Mouse (Mus musculus): ENCODE measurements around the gene Vsnl1. TPM values are rescaled to one million over a fixed set of nuclear protein-coding genes. Genes with fewer than 3 reads are reported as not detected.

The Vsnl1 gene
- polyA plus RNA-seq, 1 experiment, result 36.7 TPM

- no peak for DNase-seq (ENCODE audit: low read depth)
- TF ChIP-seq POLR2A (IDR thresholded peaks at IDR 0.05; ENCODE audit: borderline replicate concordance, extremely low read depth, insufficient read depth, insufficient read length, poor library complexity, severe bottlenecking), result no peak
- no peak for TF ChIP-seq CTCF (IDR thresholded peaks at IDR 0.05; ENCODE audit: borderline replicate concordance, extremely low read depth, insufficient read depth, insufficient read length)
These were observed 3.3 kb downstream of the Vsnl1 start for GRCm38 (mm10) chr12:11433126-11433525.

GRCm38 (mm10) chr12:11427396-11427795 lies 9.0 kb downstream of the Vsnl1 start:
- DNase-seq (ENCODE audit: low read depth), result no peak
- no peak for TF ChIP-seq CTCF (IDR thresholded peaks at IDR 0.05; ENCODE audit: borderline replicate concordance, extremely low read depth, insufficient read depth, insufficient read length)
- no peak for TF ChIP-seq POLR2A (IDR thresholded peaks at IDR 0.05; ENCODE audit: borderline replicate concordance, extremely low read depth, insufficient read depth, insufficient read length, poor library complexity, severe bottlenecking)

- TF ChIP-seq CTCF (IDR thresholded peaks at IDR 0.05; ENCODE audit: borderline replicate concordance, extremely low read depth, insufficient read depth, insufficient read length) (no peak), POLR2A (IDR thresholded peaks at IDR 0.05; ENCODE audit: borderline replicate concordance, extremely low read depth, insufficient read depth, insufficient read length, poor library complexity, severe bottlenecking) (no peak)
- no peak for DNase-seq (ENCODE audit: low read depth)
These were observed 18.3 kb downstream of the Vsnl1 start for GRCm38 (mm10) chr12:11418112-11418511.

GRCm38 (mm10) chr12:11407679-11408078 lies 28.7 kb downstream of the Vsnl1 start:
- peak; percentile 17 for DNase-seq (ENCODE audit: low read depth)
- TF ChIP-seq CTCF (IDR thresholded peaks at IDR 0.05; ENCODE audit: borderline replicate concordance, extremely low read depth, insufficient read depth, insufficient read length), result no peak
- TF ChIP-seq POLR2A (IDR thresholded peaks at IDR 0.05; ENCODE audit: borderline replicate concordance, extremely low read depth, insufficient read depth, insufficient read length, poor library complexity, severe bottlenecking), result no peak

- TF ChIP-seq CTCF (IDR thresholded peaks at IDR 0.05; ENCODE audit: borderline replicate concordance, extremely low read depth, insufficient read depth, insufficient read length) (no peak), POLR2A (IDR thresholded peaks at IDR 0.05; ENCODE audit: borderline replicate concordance, extremely low read depth, insufficient read depth, insufficient read length, poor library complexity, severe bottlenecking) (no peak)
- no peak for DNase-seq (ENCODE audit: low read depth)
These were observed 37.6 kb downstream of the Vsnl1 start for GRCm38 (mm10) chr12:11398791-11399190.

- DNase-seq (ENCODE audit: low read depth), result no peak
- TF ChIP-seq POLR2A (IDR thresholded peaks at IDR 0.05; ENCODE audit: borderline replicate concordance, extremely low read depth, insufficient read depth, insufficient read length, poor library complexity, severe bottlenecking) (no peak), CTCF (IDR thresholded peaks at IDR 0.05; ENCODE audit: borderline replicate concordance, extremely low read depth, insufficient read depth, insufficient read length) (no peak)
These were observed 39.4 kb downstream of the Vsnl1 start for GRCm38 (mm10) chr12:11397029-11397428.

- TF ChIP-seq CTCF (IDR thresholded peaks at IDR 0.05; ENCODE audit: borderline replicate concordance, extremely low read depth, insufficient read depth, insufficient read length), result no peak
- TF ChIP-seq POLR2A (IDR thresholded peaks at IDR 0.05; ENCODE audit: borderline replicate concordance, extremely low read depth, insufficient read depth, insufficient read length, poor library complexity, severe bottlenecking), result no peak
These were observed 40.9 kb downstream of the Vsnl1 start for GRCm38 (mm10) chr12:11395470-11395869.

GRCm38 (mm10) chr12:11392525-11392924 lies 43.9 kb downstream of the Vsnl1 start:
- TF ChIP-seq POLR2A (IDR thresholded peaks at IDR 0.05; ENCODE audit: borderline replicate concordance, extremely low read depth, insufficient read depth, insufficient read length, poor library complexity, severe bottlenecking) (no peak), CTCF (IDR thresholded peaks at IDR 0.05; ENCODE audit: borderline replicate concordance, extremely low read depth, insufficient read depth, insufficient read length) (no peak)
- no peak for DNase-seq (ENCODE audit: low read depth)

More at GRCm38 (mm10) chr12:11395470-11395869, 40.9 kb downstream of the Vsnl1 start:
- no peak for DNase-seq (ENCODE audit: low read depth)

- TF ChIP-seq POLR2A (IDR thresholded peaks at IDR 0.05; ENCODE audit: borderline replicate concordance, extremely low read depth, insufficient read depth, insufficient read length, poor library complexity, severe bottlenecking) (no peak), CTCF (IDR thresholded peaks at IDR 0.05; ENCODE audit: borderline replicate concordance, extremely low read depth, insufficient read depth, insufficient read length) (no peak)
- peak; percentile 70 for DNase-seq (ENCODE audit: low read depth)
These were observed 45.0 kb downstream of the Vsnl1 start for GRCm38 (mm10) chr12:11391244-11391949.

- no peak for DNase-seq (ENCODE audit: low read depth)
- no peak for TF ChIP-seq POLR2A (IDR thresholded peaks at IDR 0.05; ENCODE audit: borderline replicate concordance, extremely low read depth, insufficient read depth, insufficient read length, poor library complexity, severe bottlenecking)
- no peak for TF ChIP-seq CTCF (IDR thresholded peaks at IDR 0.05; ENCODE audit: borderline replicate concordance, extremely low read depth, insufficient read depth, insufficient read length)
These were observed 47.3 kb downstream of the Vsnl1 start for GRCm38 (mm10) chr12:11389141-11389540.

- no peak for TF ChIP-seq CTCF (IDR thresholded peaks at IDR 0.05; ENCODE audit: borderline replicate concordance, extremely low read depth, insufficient read depth, insufficient read length)
- TF ChIP-seq POLR2A (IDR thresholded peaks at IDR 0.05; ENCODE audit: borderline replicate concordance, extremely low read depth, insufficient read depth, insufficient read length, poor library complexity, severe bottlenecking), result no peak
- no peak for DNase-seq (ENCODE audit: low read depth)
These were observed 51.7 kb downstream of the Vsnl1 start for GRCm38 (mm10) chr12:11384754-11385153.

- TF ChIP-seq POLR2A (IDR thresholded peaks at IDR 0.05; ENCODE audit: borderline replicate concordance, extremely low read depth, insufficient read depth, insufficient read length, poor library complexity, severe bottlenecking) (no peak), CTCF (IDR thresholded peaks at IDR 0.05; ENCODE audit: borderline replicate concordance, extremely low read depth, insufficient read depth, insufficient read length) (no peak)
- DNase-seq (ENCODE audit: low read depth), result no peak
These were observed 57.0 kb downstream of the Vsnl1 start for GRCm38 (mm10) chr12:11379396-11379795.
